Mouse (Mus musculus): Measurements from ENCODE around the gene Hck. TPM values are rescaled to one million over a fixed set of nuclear protein-coding genes. Genes with fewer than 3 reads are reported as not detected.
A peak's percentile ranks its signal among the peaks of the same experiment; 100 is the strongest.

Hck gene
- polyA plus RNA-seq, 1 experiment = 1.2 TPM

- 78% methylated on average over 3 of the region's 3 CpGs for WGBS
- no peak overlapping the region for H3K4me3 ChIP-seq (replicated peaks; ENCODE audit: insufficient read depth, low read depth, low read length)
- TF ChIP-seq POLR2A (IDR thresholded peaks at IDR 0.05; ENCODE audit: borderline replicate concordance, insufficient read depth, low read length) = no peak
- H3K4me1 ChIP-seq (ENCODE audit: control insufficient read depth, insufficient read depth, low read length) = peaks cover 17% of the 10 kb centered on the region; the same call in 1 of the 2 replicates
- H3K27me3 ChIP-seq (ENCODE audit: control insufficient read depth, insufficient read depth, low read length) = no peaks in the 10 kb centered on the region
- no peak overlapping the region for H3K27ac ChIP-seq (ENCODE audit: insufficient read depth, low read length)
- DNase-seq = no peak
These were observed 49.0 kb downstream of the Hck start for GRCm38 (mm10) chr2:153157270-153157669.

GRCm38 (mm10) chr2:153160133-153160532, 51.9 kb downstream of the Hck start:
- Histone ChIP-seq H3K27me3 (ENCODE audit: control insufficient read depth, insufficient read depth, low read length) (no peaks in the 10 kb centered on the region), H3K27ac (ENCODE audit: insufficient read depth, low read length) (no peak overlapping the region), H3K4me1 (ENCODE audit: control insufficient read depth, insufficient read depth, low read length) (peaks cover 3% of the 10 kb centered on the region; the same call in 1 of the 2 replicates), H3K4me3 (replicated peaks; ENCODE audit: insufficient read depth, low read depth, low read length) (no peak overlapping the region)
- WGBS = 81% methylated on average over 5 of the region's 5 CpGs
- no peak for DNase-seq
- no peak for TF ChIP-seq CTCF (IDR thresholded peaks at IDR 0.05; ENCODE audit: borderline replicate concordance, insufficient read depth, low read depth, low read length)
- TF ChIP-seq POLR2A (IDR thresholded peaks at IDR 0.05; ENCODE audit: borderline replicate concordance, insufficient read depth, low read length) = no peak

- TF ChIP-seq POLR2A (IDR thresholded peaks at IDR 0.05; ENCODE audit: borderline replicate concordance, insufficient read depth, low read length) (peak; percentile 83; the same call in 1 of the 2 replicates), CTCF (IDR thresholded peaks at IDR 0.05; ENCODE audit: borderline replicate concordance, insufficient read depth, low read depth, low read length) (no peak)
- Histone ChIP-seq H3K27me3 (ENCODE audit: control insufficient read depth, insufficient read depth, low read length) (no peaks in the 10 kb centered on the region), H3K4me3 (replicated peaks; ENCODE audit: insufficient read depth, low read depth, low read length) (peak within 1 kb of the TSS; percentile 96), H3K4me1 (ENCODE audit: control insufficient read depth, insufficient read depth, low read length) (peaks cover 3% of the 10 kb centered on the region; the same call in 1 of the 2 replicates), H3K27ac (ENCODE audit: insufficient read depth, low read length) (peak within 1 kb of the TSS; percentile 83)
- WGBS = 7% methylated on average over 34 of the region's 34 CpGs
- DNase-seq = peak; percentile 91 to 95
These were observed 52.8 kb downstream of the Hck start, which contains the start of gene Tm9sf4 for GRCm38 (mm10) chr2:153160844-153161683. TSS of gene Tm9sf4 (plus strand) at chr2:153161303.

GRCm38 (mm10) chr2:153161684-153162080, 53.4 kb downstream of the Hck start:
- no peak for DNase-seq
- Histone ChIP-seq H3K4me1 (ENCODE audit: control insufficient read depth, insufficient read depth, low read length) (peaks cover 3% of the 10 kb centered on the region; the same call in 1 of the 2 replicates), H3K27me3 (ENCODE audit: control insufficient read depth, insufficient read depth, low read length) (no peaks in the 10 kb centered on the region), H3K27ac (ENCODE audit: insufficient read depth, low read length) (peak overlapping the region; percentile 83), H3K4me3 (replicated peaks; ENCODE audit: insufficient read depth, low read depth, low read length) (peak overlapping the region; percentile 96)
- 1% methylated on average over 16 of the region's 16 CpGs for WGBS
- TF ChIP-seq POLR2A (IDR thresholded peaks at IDR 0.05; ENCODE audit: borderline replicate concordance, insufficient read depth, low read length) (no peak), CTCF (IDR thresholded peaks at IDR 0.05; ENCODE audit: borderline replicate concordance, insufficient read depth, low read depth, low read length) (no peak)

- 62% methylated on average over 6 of the region's 6 CpGs for WGBS
- Histone ChIP-seq H3K27ac (ENCODE audit: insufficient read depth, low read length) (no peak overlapping the region), H3K4me3 (replicated peaks; ENCODE audit: insufficient read depth, low read depth, low read length) (no peak overlapping the region), H3K27me3 (ENCODE audit: control insufficient read depth, insufficient read depth, low read length) (no peaks in the 10 kb centered on the region), H3K4me1 (ENCODE audit: control insufficient read depth, insufficient read depth, low read length) (peaks cover 3% of the 10 kb centered on the region; the same call in 1 of the 2 replicates)
- no peak for TF ChIP-seq POLR2A (IDR thresholded peaks at IDR 0.05; ENCODE audit: borderline replicate concordance, insufficient read depth, low read length)
- TF ChIP-seq CTCF (IDR thresholded peaks at IDR 0.05; ENCODE audit: borderline replicate concordance, insufficient read depth, low read depth, low read length) = no peak
- DNase-seq = no peak
These were observed 58.9 kb downstream of the Hck start for GRCm38 (mm10) chr2:153167136-153167535.

GRCm38 (mm10) chr2:153168134-153168820, 60.0 kb downstream of the Hck start:
- Histone ChIP-seq H3K4me1 (ENCODE audit: control insufficient read depth, insufficient read depth, low read length) (peaks cover under 1% of the 10 kb centered on the region; the same call in 1 of the 2 replicates), H3K27ac (ENCODE audit: insufficient read depth, low read length) (no peak overlapping the region), H3K27me3 (ENCODE audit: control insufficient read depth, insufficient read depth, low read length) (no peaks in the 10 kb centered on the region), H3K4me3 (replicated peaks; ENCODE audit: insufficient read depth, low read depth, low read length) (no peak overlapping the region)
- DNase-seq = no peak
- TF ChIP-seq CTCF (IDR thresholded peaks at IDR 0.05; ENCODE audit: borderline replicate concordance, insufficient read depth, low read depth, low read length) = no peak
- no peak for TF ChIP-seq POLR2A (IDR thresholded peaks at IDR 0.05; ENCODE audit: borderline replicate concordance, insufficient read depth, low read length)
- WGBS = 13% methylated on average over 2 of the region's 2 CpGs

GRCm38 (mm10) chr2:153170490-153171224, 62.4 kb downstream of the Hck start:
- no peak for DNase-seq
- H3K4me1 ChIP-seq (ENCODE audit: control insufficient read depth, insufficient read depth, low read length) = no peaks in the 10 kb centered on the region
- H3K4me3 ChIP-seq (replicated peaks; ENCODE audit: insufficient read depth, low read depth, low read length) = no peak overlapping the region
- no peaks in the 10 kb centered on the region for H3K27me3 ChIP-seq (ENCODE audit: control insufficient read depth, insufficient read depth, low read length)
- 79% methylated on average over 9 of the region's 9 CpGs for WGBS
- H3K27ac ChIP-seq (ENCODE audit: insufficient read depth, low read length) = no peak overlapping the region
- no peak for TF ChIP-seq POLR2A (IDR thresholded peaks at IDR 0.05; ENCODE audit: borderline replicate concordance, insufficient read depth, low read length)
- TF ChIP-seq CTCF (IDR thresholded peaks at IDR 0.05; ENCODE audit: borderline replicate concordance, insufficient read depth, low read depth, low read length) = no peak
